Mouse (Mus musculus): ENCODE results near the gene Slc25a5. TPM values are rescaled to one million over a fixed set of nuclear protein-coding genes. Genes with fewer than 3 reads are reported as not detected.

Gene Slc25a5
- polyA plus RNA-seq, 1 experiment from 2014 or later, result 560 TPM

GRCm38 (mm10) chrX:36760946-36761635 is 34.4 kb upstream of the Slc25a5 start:
- no peak overlapping the region for H3K27ac ChIP-seq (ENCODE audit: low read length)
- H3K4me2 ChIP-seq (replicated peaks; ENCODE audit: low read depth, low read length), result no peak overlapping the region
- 60% methylated on average over 6 of the region's 6 CpGs for WGBS
- H3K36me3 ChIP-seq (ENCODE audit: control insufficient read depth, insufficient read depth, low read length), result no peaks in the 10 kb centered on the region
- no peaks in the 10 kb centered on the region for H3K4me1 ChIP-seq (ENCODE audit: control insufficient read depth, insufficient read depth, low read length)
- no peak overlapping the region for H3K9ac ChIP-seq (replicated peaks; ENCODE audit: low read depth, low read length)
- H3K27me3 ChIP-seq (ENCODE audit: control insufficient read depth, insufficient read depth, low read length), result no peaks in the 10 kb centered on the region
- H3K9me3 ChIP-seq (ENCODE audit: control insufficient read depth, low read depth, low read length), result no peaks in the 10 kb centered on the region
- H3K4me3 ChIP-seq (ENCODE audit: low read depth, low read length), result no peak overlapping the region
- ATAC-seq (ENCODE audit: insufficient number of reproducible peaks, insufficient read depth, low FRiP score, low read depth), result no peak

GRCm38 (mm10) chrX:36762289-36762688 is 33.2 kb upstream of the Slc25a5 start:
- Histone ChIP-seq H3K27ac (ENCODE audit: low read length) (no peak overlapping the region), H3K4me3 (ENCODE audit: low read depth, low read length) (no peak overlapping the region), H3K4me2 (replicated peaks; ENCODE audit: low read depth, low read length) (no peak overlapping the region), H3K4me1 (ENCODE audit: control insufficient read depth, insufficient read depth, low read length) (no peaks in the 10 kb centered on the region), H3K36me3 (ENCODE audit: control insufficient read depth, insufficient read depth, low read length) (no peaks in the 10 kb centered on the region), H3K9ac (replicated peaks; ENCODE audit: low read depth, low read length) (no peak overlapping the region), H3K27me3 (ENCODE audit: control insufficient read depth, insufficient read depth, low read length) (no peaks in the 10 kb centered on the region), H3K9me3 (ENCODE audit: control insufficient read depth, low read depth, low read length) (no peaks in the 10 kb centered on the region)
- WGBS, result 76% methylated on average over 5 of the region's 5 CpGs
- ATAC-seq (ENCODE audit: insufficient number of reproducible peaks, insufficient read depth, low FRiP score, low read depth), result no peak

- Histone ChIP-seq H3K4me1 (ENCODE audit: control insufficient read depth, insufficient read depth, low read length) (no peaks in the 10 kb centered on the region), H3K36me3 (ENCODE audit: control insufficient read depth, insufficient read depth, low read length) (no peaks in the 10 kb centered on the region), H3K4me2 (replicated peaks; ENCODE audit: low read depth, low read length) (no peak overlapping the region), H3K9me3 (ENCODE audit: control insufficient read depth, low read depth, low read length) (no peaks in the 10 kb centered on the region), H3K27ac (ENCODE audit: low read length) (no peak overlapping the region), H3K9ac (replicated peaks; ENCODE audit: low read depth, low read length) (no peak overlapping the region), H3K27me3 (ENCODE audit: control insufficient read depth, insufficient read depth, low read length) (no peaks in the 10 kb centered on the region), H3K4me3 (ENCODE audit: low read depth, low read length) (no peak overlapping the region)
- no peak for ATAC-seq (ENCODE audit: insufficient number of reproducible peaks, insufficient read depth, low FRiP score, low read depth)
- 70% methylated on average over 4 of the region's 4 CpGs for WGBS
These were observed 32.6 kb upstream of the Slc25a5 start for GRCm38 (mm10) chrX:36762894-36763293.

- Histone ChIP-seq H3K9ac (replicated peaks; ENCODE audit: low read depth, low read length) (no peak overlapping the region), H3K36me3 (ENCODE audit: control insufficient read depth, insufficient read depth, low read length) (no peaks in the 10 kb centered on the region), H3K4me3 (ENCODE audit: low read depth, low read length) (no peak overlapping the region), H3K27me3 (ENCODE audit: control insufficient read depth, insufficient read depth, low read length) (no peaks in the 10 kb centered on the region), H3K4me1 (ENCODE audit: control insufficient read depth, insufficient read depth, low read length) (no peaks in the 10 kb centered on the region), H3K9me3 (ENCODE audit: control insufficient read depth, low read depth, low read length) (no peaks in the 10 kb centered on the region), H3K4me2 (replicated peaks; ENCODE audit: low read depth, low read length) (no peak overlapping the region), H3K27ac (ENCODE audit: low read length) (no peak overlapping the region)
- ATAC-seq (ENCODE audit: insufficient number of reproducible peaks, insufficient read depth, low FRiP score, low read depth), result no peak
- WGBS, result 63% methylated on average over 11 of the region's 11 CpGs
These were observed 32.0 kb upstream of the Slc25a5 start for GRCm38 (mm10) chrX:36763298-36763933.

- 42% methylated on average over 2 of the region's 2 CpGs for WGBS
- H3K36me3 ChIP-seq (ENCODE audit: control insufficient read depth, insufficient read depth, low read length), result no peaks in the 10 kb centered on the region
- no peaks in the 10 kb centered on the region for H3K27me3 ChIP-seq (ENCODE audit: control insufficient read depth, insufficient read depth, low read length)
- no peak overlapping the region for H3K9ac ChIP-seq (replicated peaks; ENCODE audit: low read depth, low read length)
- ATAC-seq (ENCODE audit: insufficient number of reproducible peaks, insufficient read depth, low FRiP score, low read depth), result no peak
- H3K9me3 ChIP-seq (ENCODE audit: control insufficient read depth, low read depth, low read length), result no peaks in the 10 kb centered on the region
- H3K4me3 ChIP-seq (ENCODE audit: low read depth, low read length), result no peak overlapping the region
- H3K4me2 ChIP-seq (replicated peaks; ENCODE audit: low read depth, low read length), result no peak overlapping the region
- no peaks in the 10 kb centered on the region for H3K4me1 ChIP-seq (ENCODE audit: control insufficient read depth, insufficient read depth, low read length)
- no peak overlapping the region for H3K27ac ChIP-seq (ENCODE audit: low read length)
These were observed 31.5 kb upstream of the Slc25a5 start for GRCm38 (mm10) chrX:36763934-36764317.

GRCm38 (mm10) chrX:36767386-36767785 is 28.1 kb upstream of the Slc25a5 start:
- Histone ChIP-seq H3K9me3 (ENCODE audit: control insufficient read depth, low read depth, low read length) (no peaks in the 10 kb centered on the region), H3K4me3 (ENCODE audit: low read depth, low read length) (no peak overlapping the region), H3K27ac (ENCODE audit: low read length) (no peak overlapping the region), H3K27me3 (ENCODE audit: control insufficient read depth, insufficient read depth, low read length) (no peaks in the 10 kb centered on the region), H3K9ac (replicated peaks; ENCODE audit: low read depth, low read length) (no peak overlapping the region), H3K36me3 (ENCODE audit: control insufficient read depth, insufficient read depth, low read length) (no peaks in the 10 kb centered on the region), H3K4me2 (replicated peaks; ENCODE audit: low read depth, low read length) (no peak overlapping the region), H3K4me1 (ENCODE audit: control insufficient read depth, insufficient read depth, low read length) (no peaks in the 10 kb centered on the region)
- ATAC-seq (ENCODE audit: insufficient number of reproducible peaks, insufficient read depth, low FRiP score, low read depth), result no peak
- 66% methylated on average over 5 of the region's 5 CpGs for WGBS

- no peaks in the 10 kb centered on the region for H3K36me3 ChIP-seq (ENCODE audit: control insufficient read depth, insufficient read depth, low read length)
- H3K27me3 ChIP-seq (ENCODE audit: control insufficient read depth, insufficient read depth, low read length), result no peaks in the 10 kb centered on the region
- no peak overlapping the region for H3K9ac ChIP-seq (replicated peaks; ENCODE audit: low read depth, low read length)
- H3K27ac ChIP-seq (ENCODE audit: low read length), result no peak overlapping the region
- no peak overlapping the region for H3K4me2 ChIP-seq (replicated peaks; ENCODE audit: low read depth, low read length)
- no peaks in the 10 kb centered on the region for H3K9me3 ChIP-seq (ENCODE audit: control insufficient read depth, low read depth, low read length)
- H3K4me3 ChIP-seq (ENCODE audit: low read depth, low read length), result no peak overlapping the region
- no peaks in the 10 kb centered on the region for H3K4me1 ChIP-seq (ENCODE audit: control insufficient read depth, insufficient read depth, low read length)
- WGBS, result 87% methylated on average over 6 of the region's 6 CpGs
- ATAC-seq (ENCODE audit: insufficient number of reproducible peaks, insufficient read depth, low FRiP score, low read depth), result no peak
These were observed 22.9 kb upstream of the Slc25a5 start for GRCm38 (mm10) chrX:36772591-36772990.

GRCm38 (mm10) chrX:36775520-36775919 is 19.9 kb upstream of the Slc25a5 start:
- no peak overlapping the region for H3K4me3 ChIP-seq (ENCODE audit: low read depth, low read length)
- ATAC-seq (ENCODE audit: insufficient number of reproducible peaks, insufficient read depth, low FRiP score, low read depth), result no peak
- H3K4me1 ChIP-seq (ENCODE audit: control insufficient read depth, insufficient read depth, low read length), result no peaks in the 10 kb centered on the region
- no peaks in the 10 kb centered on the region for H3K27me3 ChIP-seq (ENCODE audit: control insufficient read depth, insufficient read depth, low read length)
- WGBS, result 89% methylated on average over 5 of the region's 5 CpGs
- no peaks in the 10 kb centered on the region for H3K36me3 ChIP-seq (ENCODE audit: control insufficient read depth, insufficient read depth, low read length)
- no peak overlapping the region for H3K9ac ChIP-seq (replicated peaks; ENCODE audit: low read depth, low read length)
- H3K4me2 ChIP-seq (replicated peaks; ENCODE audit: low read depth, low read length), result no peak overlapping the region
- no peak overlapping the region for H3K27ac ChIP-seq (ENCODE audit: low read length)
- no peaks in the 10 kb centered on the region for H3K9me3 ChIP-seq (ENCODE audit: control insufficient read depth, low read depth, low read length)

GRCm38 (mm10) chrX:36777694-36778093 is 17.8 kb upstream of the Slc25a5 start:
- ATAC-seq (ENCODE audit: insufficient number of reproducible peaks, insufficient read depth, low FRiP score, low read depth), result no peak
- Histone ChIP-seq H3K9me3 (ENCODE audit: control insufficient read depth, low read depth, low read length) (no peaks in the 10 kb centered on the region), H3K4me3 (ENCODE audit: low read depth, low read length) (no peak overlapping the region), H3K36me3 (ENCODE audit: control insufficient read depth, insufficient read depth, low read length) (no peaks in the 10 kb centered on the region), H3K27ac (ENCODE audit: low read length) (no peak overlapping the region), H3K27me3 (ENCODE audit: control insufficient read depth, insufficient read depth, low read length) (no peaks in the 10 kb centered on the region), H3K9ac (replicated peaks; ENCODE audit: low read depth, low read length) (no peak overlapping the region), H3K4me1 (ENCODE audit: control insufficient read depth, insufficient read depth, low read length) (no peaks in the 10 kb centered on the region), H3K4me2 (replicated peaks; ENCODE audit: low read depth, low read length) (no peak overlapping the region)
- 82% methylated on average over 4 of the region's 4 CpGs for WGBS

Data from stomach, embryonic 14.5 days (tissue).